Mouse (Mus musculus) embryo, embryonic 10.5 days (tissue): ENCODE data around the gene Plekhb2.

Experiments
- DNase-seq: peaks from one replicate; pipeline ENCODE4 v3.0.0-alpha.2; 2015; ENCODE audit warnings: low spot score

Plekhb2 gene

GRCm38 (mm10) chr1:34834904-34835303 is 14.9 kb upstream of the Plekhb2 start:
- no peak for DNase-seq

- no peak for DNase-seq
Measured at GRCm38 (mm10) chr1:34837951-34838689, 11.7 kb upstream of the Plekhb2 start.

GRCm38 (mm10) chr1:34839241-34839640 is 10.5 kb upstream of the Plekhb2 start:
- DNase-seq, result no peak

GRCm38 (mm10) chr1:34841709-34842388 is 7.9 kb upstream of the Plekhb2 start:
- peak; percentile 43 for DNase-seq

GRCm38 (mm10) chr1:34842389-34842861 is 7.4 kb upstream of the Plekhb2 start:
- DNase-seq, result peak; percentile 74

- peak; percentile 92 for DNase-seq
Measured at GRCm38 (mm10) chr1:34842887-34843618, 6.7 kb upstream of the Plekhb2 start, which contains the start of gene Fam168b. Gene Fam168b, minus strand, starts transcription at chr1:34843065.

- DNase-seq, result no peak
Measured at GRCm38 (mm10) chr1:34847070-34847469, 2.7 kb upstream of the Plekhb2 start.

GRCm38 (mm10) chr1:34850343-34851136 is 764 bp downstream of the Plekhb2 start:
- peak; percentile 9 for DNase-seq

GRCm38 (mm10) chr1:34851562-34851961 is 1.8 kb downstream of the Plekhb2 start:
- no peak for DNase-seq

GRCm38 (mm10) chr1:34852116-34852878 is 2.5 kb downstream of the Plekhb2 start:
- DNase-seq, result no peak

GRCm38 (mm10) chr1:34853786-34854185 is 4.0 kb downstream of the Plekhb2 start:
- no peak for DNase-seq

GRCm38 (mm10) chr1:34855056-34855739 is 5.4 kb downstream of the Plekhb2 start:
- no peak for DNase-seq

GRCm38 (mm10) chr1:34858671-34859070 is 8.9 kb downstream of the Plekhb2 start:
- DNase-seq, result no peak

GRCm38 (mm10) chr1:34859761-34860160 is 10.0 kb downstream of the Plekhb2 start:
- DNase-seq, result no peak

- DNase-seq, result no peak
Measured at GRCm38 (mm10) chr1:34860205-34860604, 10.4 kb downstream of the Plekhb2 start.

GRCm38 (mm10) chr1:34862877-34863276 is 13.1 kb downstream of the Plekhb2 start:
- no peak for DNase-seq

- DNase-seq, result no peak
Measured at GRCm38 (mm10) chr1:34863323-34863722, 13.5 kb downstream of the Plekhb2 start.

- no peak for DNase-seq
Measured at GRCm38 (mm10) chr1:34864243-34864642, 14.5 kb downstream of the Plekhb2 start.

- no peak for DNase-seq
Measured at GRCm38 (mm10) chr1:34865866-34866265, 16.1 kb downstream of the Plekhb2 start.

- peak; percentile 93 for DNase-seq
Measured at GRCm38 (mm10) chr1:34866815-34867573, 17.2 kb downstream of the Plekhb2 start.
